Comparison of ENCODE assay signal across 8 mouse cellular contexts in the genomic region with DNA sequence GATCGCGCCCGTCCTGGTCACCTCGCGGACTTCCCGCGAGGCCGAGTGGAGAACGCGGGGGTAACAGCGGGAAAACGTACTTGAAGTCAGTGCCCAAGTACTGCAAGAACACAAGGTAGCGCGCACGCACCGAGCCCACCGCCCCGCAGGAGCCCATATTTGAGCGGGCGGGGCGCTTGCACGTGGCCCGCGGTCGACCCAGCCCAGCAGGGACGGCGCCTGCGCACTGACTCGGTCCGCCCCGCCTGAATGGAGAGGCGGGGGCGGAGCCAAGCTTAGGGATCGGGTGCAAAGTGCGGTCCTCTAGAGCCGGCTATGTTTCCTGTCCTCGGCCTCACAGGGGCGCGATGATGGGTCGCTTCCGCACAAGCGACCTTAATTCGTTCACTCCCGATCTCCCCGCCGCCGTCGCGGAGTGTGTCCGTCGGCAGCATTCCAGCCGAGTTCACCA. TPM values are rescaled to one million over a fixed set of nuclear protein-coding genes. Genes with fewer than 3 reads are reported as not detected.
A peak's percentile ranks its signal among the peaks of the same experiment; 100 is the strongest.
DNase-seq lines count a peak whose midpoint lies in the region; ATAC-seq lines count a peak whose summit lies in the region.

Gene Pusl1 (minus strand): TSS at position 231 of the 451 bp plus-strand sequence.
Gene Acap3 (plus strand): TSS at position 272 of the 451 bp plus-strand sequence.

- WGBS in hindbrain, embryonic 11.5 days = under 1% methylated on average over 52 of the region's 52 CpGs

- peak within 1 kb of the TSS; percentile 88 for H3K4me3 ChIP-seq in hindbrain, embryonic 11.5 days (ENCODE audit: low read depth, low read length)

- H3K4me1 ChIP-seq in hindbrain, embryonic 11.5 days (replicated peaks; ENCODE audit: control insufficient read depth, insufficient read depth, low read length) = peaks cover 16% of the 10 kb centered on the region

- no peaks in the 10 kb centered on the region for H3K27me3 ChIP-seq in hindbrain, embryonic 11.5 days (ENCODE audit: control insufficient read depth, insufficient read depth, low read length)

- H3K9ac ChIP-seq in hindbrain, embryonic 11.5 days (ENCODE audit: low read depth, low read length) = peak within 1 kb of the TSS; percentile 91

- peak; percentile 84 for ATAC-seq in hindbrain, embryonic 11.5 days (ENCODE audit: low FRiP score)

- DNase-seq in MN1 (ENCODE audit: low spot score) = peak; percentile 97
- DNase-seq in cerebellum, adult 9-10 months = peak; percentile 96
- peak; percentile 90 to 98 for DNase-seq in frontal cortex, adult 2 months (ENCODE audit: extremely low spot score in 1 of 2, low spot score in 1 of 2)
- DNase-seq in hindbrain, embryonic 11.5 days (ENCODE audit: low spot score) = peak; percentile 98
- DNase-seq in layer of hippocampus, postnatal 10 days (ENCODE audit: low spot score in 2 of 2) = peak; percentile 97 to 99
- peak; percentile 97 for DNase-seq in lung, postnatal 10 days
- peak; percentile 97 for DNase-seq in ovary, postnatal 36 days (ENCODE audit: low spot score)
- peak; percentile 98 for DNase-seq in thymus, postnatal 25 days

- H3K9me3 ChIP-seq in hindbrain, embryonic 11.5 days (ENCODE audit: control insufficient read depth, low read length) = no peaks in the 10 kb centered on the region

- peak within 1 kb of the TSS; percentile 85 for H3K4me2 ChIP-seq in hindbrain, embryonic 11.5 days (replicated peaks; ENCODE audit: low read depth, low read length)

- peaks cover 10% of the 10 kb centered on the region; the same call in 1 of the 2 replicates for H3K36me3 ChIP-seq in hindbrain, embryonic 11.5 days (ENCODE audit: control insufficient read depth, insufficient read depth, low read length)

- H3K27ac ChIP-seq in hindbrain, embryonic 11.5 days (ENCODE audit: low read depth, low read length) = peak within 1 kb of the TSS; percentile 98

RNA-seq across cellular contexts. Expression of gene Pusl1, which starts in this region (rescaled TPM):
- 86.6 and 87.9 TPM in 2 replicates for polyA plus RNA-seq in frontal cortex, adult 2 months (2012; rRNA removed)
- polyA plus RNA-seq in hindbrain, embryonic 11.5 days (2014; fragmentation: Nextera tagmentation; extraction: Ambion mirVana) = 41.6 and 43.2 TPM in 2 replicates
- 10 to 100 TPM; 68.1 to 77.0 TPM for total RNA-seq in layer of hippocampus, postnatal 10 days (2021)

RNA-seq across cellular contexts. Expression of gene Acap3, which starts in this region (rescaled TPM):
- polyA plus RNA-seq in frontal cortex, adult 2 months (2012; rRNA removed) = 101 and 109 TPM in 2 replicates
- polyA plus RNA-seq in hindbrain, embryonic 11.5 days (2014; fragmentation: Nextera tagmentation; extraction: Ambion mirVana) = 29.0 and 34.7 TPM in 2 replicates
- total RNA-seq in layer of hippocampus, postnatal 10 days (2021) = 100 to 1,000 TPM; 145 to 162 TPM

Comparison
In these comparisons a context has a peak if more than half of its experiments do, and no peak if none do; other contexts are left out.
1. Peak in every context shown above with its lines: DNase-seq, ATAC-seq, H3K4me3 ChIP-seq and H3K27ac ChIP-seq.